Mouse (Mus musculus) forebrain, embryonic 16.5 days (tissue): ENCODE measurements around the gene Trim45. TPM values are rescaled to one million over a fixed set of nuclear protein-coding genes. Genes with fewer than 3 reads are reported as not detected.

Experiments
- ATAC-seq: fragments of 200-750 bp; cut with Nextera tagmentation; 2 replicates; pipeline ENCODE4 v1.8.0; 2017; ENCODE audit warnings: mild to moderate bottlenecking, moderate library complexity
- H3K27ac ChIP-seq: fragments of 300-500 bp; sonication (generic); 2 replicates; pipeline ENCODE4 v1.5.1; 2014; ENCODE audit warnings: low read length, control low read depth
- H3K27me3 ChIP-seq: fragments of 300-500 bp; sonication (generic); replicated peaks from 2 replicates; pipeline ENCODE4 v1.6.1; 2014; ENCODE audit warnings: low read length; ENCODE audit not compliant: control insufficient read depth, insufficient read depth
- H3K36me3 ChIP-seq: fragments of 300-500 bp; sonication (generic); 2 replicates; pipeline ENCODE4 v1.6.1; 2014; ENCODE audit not compliant: control insufficient read depth, insufficient read depth
- H3K4me1 ChIP-seq: fragments of 300-500 bp; sonication (generic); replicated peaks from 2 replicates; pipeline ENCODE4 v1.6.1; 2014; ENCODE audit warnings: low read length; ENCODE audit not compliant: control insufficient read depth, insufficient read depth
- H3K4me2 ChIP-seq: fragments of 300-500 bp; sonication (generic); 2 replicates; pipeline ENCODE4 v1.6.1; 2014; ENCODE audit warnings: mild to moderate bottlenecking, low read length, control low read depth
- H3K4me3 ChIP-seq: fragments of 300-500 bp; sonication (generic); replicated peaks from 2 replicates; pipeline ENCODE4 v1.5.1; 2014; ENCODE audit warnings: mild to moderate bottlenecking, low read length, control low read depth
- H3K9ac ChIP-seq: fragments of 300-500 bp; sonication (generic); replicated peaks from 2 replicates; pipeline ENCODE4 v1.6.1; 2014; ENCODE audit warnings: low read depth, low read length, control low read depth
- H3K9me3 ChIP-seq: fragments of 300-500 bp; sonication (generic); 2 replicates; pipeline ENCODE4 v1.6.1; 2016; ENCODE audit warnings: low read length; ENCODE audit not compliant: control insufficient read depth
- WGBS: fragments of 180-500 bp; shearing (Covaris S2); extraction: QIAGEN DNeasy Blood & Tissue Kit; methylation state at CpG from one replicate; pipeline ENCODE4 v1.1.7; 2014; 5-methylcytosine and 5-hydroxymethylcytosine counted together
- polyA plus RNA-seq: library from polyadenylated mRNA; unstranded; fragments of >200 nt; fragmentation: Nextera tagmentation; extraction: Ambion mirVana; gene quantifications from 2 replicates; pipeline ENCODE4 v1.2.1, GENCODE M21; 2015

Gene Trim45
- polyA plus RNA-seq, 1 experiment from 2014 or later, result 9.1 TPM

GRCm38 (mm10) chr3:100906128-100906527, 15.9 kb upstream of the Trim45 start:
- no peaks in the 10 kb centered on the region for H3K27me3 ChIP-seq
- no peak for ATAC-seq
- no peaks in the 10 kb centered on the region for H3K4me1 ChIP-seq
- H3K27ac ChIP-seq, result no peak overlapping the region
- no peak overlapping the region for H3K9ac ChIP-seq
- H3K36me3 ChIP-seq, result no peaks in the 10 kb centered on the region
- H3K4me2 ChIP-seq, result no peak overlapping the region
- WGBS, result 86% methylated on average over 6 of the region's 6 CpGs
- no peak overlapping the region for H3K4me3 ChIP-seq
- no peaks in the 10 kb centered on the region for H3K9me3 ChIP-seq

GRCm38 (mm10) chr3:100906916-100907315, 15.1 kb upstream of the Trim45 start:
- Histone ChIP-seq H3K4me3 (no peak overlapping the region), H3K4me2 (no peak overlapping the region), H3K27ac (no peak overlapping the region), H3K9ac (no peak overlapping the region), H3K36me3 (no peaks in the 10 kb centered on the region), H3K4me1 (no peaks in the 10 kb centered on the region), H3K27me3 (no peaks in the 10 kb centered on the region), H3K9me3 (no peaks in the 10 kb centered on the region)
- no peak for ATAC-seq
- 29% methylated on average over 3 of the region's 3 CpGs for WGBS

- no peak overlapping the region for H3K9ac ChIP-seq
- no peaks in the 10 kb centered on the region for H3K9me3 ChIP-seq
- H3K4me3 ChIP-seq, result no peak overlapping the region
- H3K4me2 ChIP-seq, result no peak overlapping the region
- ATAC-seq, result no peak
- WGBS, result 75% methylated on average over 6 of the region's 6 CpGs
- no peaks in the 10 kb centered on the region for H3K27me3 ChIP-seq
- no peaks in the 10 kb centered on the region for H3K36me3 ChIP-seq
- H3K27ac ChIP-seq, result no peak overlapping the region
- no peaks in the 10 kb centered on the region for H3K4me1 ChIP-seq
These were observed 13.4 kb upstream of the Trim45 start for GRCm38 (mm10) chr3:100908594-100908993.

- Histone ChIP-seq H3K9me3 (no peaks in the 10 kb centered on the region), H3K27me3 (no peaks in the 10 kb centered on the region), H3K4me2 (no peak overlapping the region), H3K4me3 (no peak overlapping the region), H3K9ac (no peak overlapping the region), H3K4me1 (no peaks in the 10 kb centered on the region), H3K36me3 (no peaks in the 10 kb centered on the region), H3K27ac (no peak overlapping the region)
- 65% methylated on average over 5 of the region's 5 CpGs for WGBS
- no peak for ATAC-seq
These were observed 11.4 kb upstream of the Trim45 start for GRCm38 (mm10) chr3:100910621-100911020.

- ATAC-seq, result no peak
- Histone ChIP-seq H3K27me3 (no peaks in the 10 kb centered on the region), H3K4me2 (no peak overlapping the region), H3K9ac (no peak overlapping the region), H3K27ac (no peak overlapping the region), H3K36me3 (no peaks in the 10 kb centered on the region), H3K4me3 (no peak overlapping the region), H3K9me3 (no peaks in the 10 kb centered on the region), H3K4me1 (no peaks in the 10 kb centered on the region)
- WGBS, result 84% methylated on average over 9 of the region's 9 CpGs
These were observed 11.0 kb upstream of the Trim45 start for GRCm38 (mm10) chr3:100911026-100911425.

- whole genome bisulfite sequencing, result 78% methylated on average over 7 of the region's 7 CpGs
- no peak overlapping the region for H3K4me3 ChIP-seq
- no peaks in the 10 kb centered on the region for H3K9me3 ChIP-seq
- H3K27me3 ChIP-seq, result no peaks in the 10 kb centered on the region
- no peak overlapping the region for H3K9ac ChIP-seq
- no peaks in the 10 kb centered on the region for H3K4me1 ChIP-seq
- H3K27ac ChIP-seq, result no peak overlapping the region
- no peaks in the 10 kb centered on the region for H3K36me3 ChIP-seq
- ATAC-seq, result no peak
- H3K4me2 ChIP-seq, result no peak overlapping the region
These were observed 10.3 kb upstream of the Trim45 start for GRCm38 (mm10) chr3:100911498-100912213.

GRCm38 (mm10) chr3:100916844-100917243, 5.2 kb upstream of the Trim45 start:
- Histone ChIP-seq H3K4me1 (peaks cover 8% of the 10 kb centered on the region), H3K27ac (no peak overlapping the region), H3K9ac (no peak overlapping the region), H3K4me3 (no peak overlapping the region), H3K36me3 (no peaks in the 10 kb centered on the region), H3K9me3 (no peaks in the 10 kb centered on the region), H3K27me3 (no peaks in the 10 kb centered on the region), H3K4me2 (no peak overlapping the region)
- no peak for ATAC-seq
- WGBS, result 16% methylated on average over 7 of the region's 7 CpGs

- Histone ChIP-seq H3K9ac (no peak overlapping the region), H3K9me3 (no peaks in the 10 kb centered on the region), H3K4me1 (peaks cover 35% of the 10 kb centered on the region), H3K27ac (no peak overlapping the region), H3K4me2 (no peak overlapping the region), H3K4me3 (no peak overlapping the region), H3K27me3 (no peaks in the 10 kb centered on the region), H3K36me3 (no peaks in the 10 kb centered on the region)
- ATAC-seq, result no peak
- WGBS, result 83% methylated on average over 9 of the region's 9 CpGs
These were observed 1.3 kb upstream of the Trim45 start for GRCm38 (mm10) chr3:100920611-100921140.

GRCm38 (mm10) chr3:100922506-100923375, 739 bp downstream of the Trim45 start:
- Histone ChIP-seq H3K9me3 (no peaks in the 10 kb centered on the region), H3K4me2 (peak overlapping the region; percentile 81), H3K36me3 (no peaks in the 10 kb centered on the region), H3K27ac (peak overlapping the region; percentile 82), H3K27me3 (no peaks in the 10 kb centered on the region), H3K4me1 (peaks cover 46% of the 10 kb centered on the region), H3K4me3 (peak overlapping the region; percentile 73), H3K9ac (peak overlapping the region; percentile 92)
- 39% methylated on average over 26 of the region's 28 CpGs for WGBS
- peak; percentile 49 for ATAC-seq
